Mouse (Mus musculus) liver, embryonic 14.5 days (tissue): ENCODE results near the gene Vmn1r90. TPM values are rescaled to one million over a fixed set of nuclear protein-coding genes. Genes with fewer than 3 reads are reported as not detected.

Experiments
- ATAC-seq: fragments of 200-750 bp; cut with Nextera tagmentation; 2 replicates; pipeline ENCODE4 v1.8.0; 2017; ENCODE audit warnings: moderate number of reproducible peaks, mild to moderate bottlenecking, moderate library complexity; ENCODE audit not compliant: insufficient read depth
- DNase-seq, 3 experiments: peaks; one replicate each; pipeline ENCODE4 v3.0.0-alpha.2; 2012 to 2013; ENCODE audit warnings: low read depth in 3 of 3, low spot score in 3 of 3
- H3K27ac ChIP-seq: fragments of 300-500 bp; sonication (generic); 2 replicates; pipeline ENCODE4 v1.5.1; 2014; ENCODE audit warnings: moderate library complexity, mild to moderate bottlenecking, control low read depth, inconsistent platforms
- H3K27me3 ChIP-seq: fragments of 300-500 bp; sonication (generic); 2 replicates; pipeline ENCODE4 v1.6.1; 2014; ENCODE audit warnings: mild to moderate bottlenecking, low read length, moderate library complexity; ENCODE audit not compliant: control insufficient read depth, insufficient read depth
- H3K36me3 ChIP-seq: fragments of 300-500 bp; sonication (generic); replicated peaks from 2 replicates; pipeline ENCODE4 v1.6.1; 2014; ENCODE audit warnings: low read depth; ENCODE audit not compliant: control insufficient read depth, insufficient read depth
- H3K4me1 ChIP-seq, 2 experiments: fragments of 200-500 bp in 1 of 2; fragments of 300-500 bp in 1 of 2; sonication (generic) in 1 of 2; replicated peaks; 2 replicates each; pipeline ENCODE4 v1.6.1; 2012 to 2014; ENCODE audit warnings: antibody characterized with exemption in 1 of 2, inconsistent platforms in 1 of 2, low read length in 1 of 2; ENCODE audit not compliant: control insufficient read depth in 2 of 2, insufficient read depth in 2 of 2
- H3K4me2 ChIP-seq: fragments of 300-500 bp; sonication (generic); 2 replicates; pipeline ENCODE4 v1.6.1; 2014; ENCODE audit warnings: low read depth, mild to moderate bottlenecking, control low read depth, moderate library complexity
- H3K4me3 ChIP-seq, 2 experiments: fragments of 200-500 bp in 1 of 2; fragments of 300-500 bp in 1 of 2; sonication (generic) in 1 of 2; 2 replicates each; pipeline ENCODE4 v1.5.1; 2012 to 2014; ENCODE audit warnings: low read depth in 2 of 2, low read length in 2 of 2, mild to moderate bottlenecking in 2 of 2, control low read depth in 1 of 2, inconsistent platforms in 1 of 2, moderate library complexity in 1 of 2; ENCODE audit not compliant: insufficient read depth in 1 of 2
- H3K9ac ChIP-seq: fragments of 300-500 bp; sonication (generic); replicated peaks from 2 replicates; pipeline ENCODE4 v1.6.1; 2014; ENCODE audit warnings: mild to moderate bottlenecking, control low read depth, moderate library complexity
- H3K9me3 ChIP-seq: fragments of 300-500 bp; sonication (generic); 2 replicates; pipeline ENCODE4 v1.6.1; 2016; ENCODE audit warnings: low read length, mixed read lengths; ENCODE audit not compliant: control insufficient read depth
- CTCF ChIP-seq: IDR thresholded peaks from 2 replicates; pipeline ENCODE4 v1.5.1; 2016; ENCODE audit warnings: antibody characterized with exemption, low read depth, control low read depth
- EP300 ChIP-seq: IDR thresholded peaks from 2 replicates; pipeline ENCODE4 v1.6.1; 2016; ENCODE audit warnings: antibody characterized with exemption, low read depth
- WGBS: fragments of 180-500 bp; shearing (Covaris S2); extraction: QIAGEN DNeasy Blood & Tissue Kit; methylation state at CpG from one replicate; pipeline ENCODE4 v1.1.7; 2014; ENCODE audit not compliant: insufficient replicate concordance; 5-methylcytosine and 5-hydroxymethylcytosine counted together
- polyA plus RNA-seq, 2 experiments: library from polyadenylated mRNA; depleted of rRNA in 1 of 2; stranded (reverse) in 1 of 2; unstranded in 1 of 2; fragments of >200 nt; fragmentation: Nextera tagmentation in 1 of 2; extraction: Ambion mirVana in 1 of 2; gene quantifications; 2 replicates each; pipeline versions ENCODE4 v1.2.1 to v1.2.3; 2012 to 2014

Vmn1r90 gene
- polyA plus RNA-seq, 2 experiments: 0.06 TPM; not detected in 1

DNA sequence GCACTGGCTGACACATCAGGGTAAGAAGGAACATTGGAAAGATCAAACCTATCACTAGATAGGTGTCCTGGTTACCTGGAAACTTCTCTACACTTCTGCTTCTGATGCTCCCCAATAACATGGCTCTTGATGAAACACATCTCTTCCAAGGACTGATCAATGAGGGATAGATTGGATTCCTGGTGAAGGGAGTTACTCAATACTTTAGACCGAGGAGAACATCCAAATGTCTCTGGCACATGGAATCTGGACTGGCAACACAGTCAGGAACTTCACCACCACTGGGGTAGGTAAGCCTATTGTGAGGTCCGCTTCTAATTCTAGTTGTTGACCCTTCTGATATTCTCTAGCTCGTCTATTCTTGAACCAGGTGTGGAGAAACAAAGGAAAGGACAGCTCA is 45.0 kb downstream of the Vmn1r90 start:
- H3K27me3 ChIP-seq: no peaks in the 10 kb centered on the region
- no peak overlapping the region for H3K4me3 ChIP-seq
- WGBS: 38% methylated on average over 3 of the region's 3 CpGs

More for the DNA sequence above, 45.0 kb downstream of the Vmn1r90 start:
- no peak for DNase-seq
- TF ChIP-seq EP300 (no peak), CTCF (no peak)
- H3K27ac ChIP-seq: no peak overlapping the region
- no peak for ATAC-seq
- no peaks in the 10 kb centered on the region for H3K4me1 ChIP-seq
- H3K9me3 ChIP-seq: no peaks in the 10 kb centered on the region
- no peak overlapping the region for H3K9ac ChIP-seq
- H3K36me3 ChIP-seq: no peaks in the 10 kb centered on the region
- no peak overlapping the region for H3K4me2 ChIP-seq

Other genes with a start within 250 kb of the Vmn1r90 start
- not detected in 2 replicates for gene Obox8, start 229.9 kb downstream of the Vmn1r90 start, polyA plus RNA-seq (2012; rRNA removed)
- gene Obox8, start 229.9 kb downstream of the Vmn1r90 start, polyA plus RNA-seq (2014; fragmentation: Nextera tagmentation; extraction: Ambion mirVana): not detected in 2 replicates
- gene Sult2a8, start 116.7 kb downstream of the Vmn1r90 start, polyA plus RNA-seq (2012; rRNA removed): 1.2 and 2.2 TPM in 2 replicates
- 4.2 and 5.1 TPM in 2 replicates for gene Sult2a8, start 116.7 kb downstream of the Vmn1r90 start, polyA plus RNA-seq (2014; fragmentation: Nextera tagmentation; extraction: Ambion mirVana)
- gene Sult2a7, start 69.3 kb downstream of the Vmn1r90 start, polyA plus RNA-seq (2012; rRNA removed): not detected in 2 replicates
- gene Sult2a7, start 69.3 kb downstream of the Vmn1r90 start, polyA plus RNA-seq (2014; fragmentation: Nextera tagmentation; extraction: Ambion mirVana): not detected in 2 replicates
- gene Obox7, start 96.0 kb upstream of the Vmn1r90 start, polyA plus RNA-seq (2012; rRNA removed): not detected in 2 replicates
- gene Obox7, start 96.0 kb upstream of the Vmn1r90 start, polyA plus RNA-seq (2014; fragmentation: Nextera tagmentation; extraction: Ambion mirVana): not detected in 2 replicates